Mouse (Mus musculus): ENCODE measurements around the gene Pfkfb4.

The Pfkfb4 gene

DNA sequence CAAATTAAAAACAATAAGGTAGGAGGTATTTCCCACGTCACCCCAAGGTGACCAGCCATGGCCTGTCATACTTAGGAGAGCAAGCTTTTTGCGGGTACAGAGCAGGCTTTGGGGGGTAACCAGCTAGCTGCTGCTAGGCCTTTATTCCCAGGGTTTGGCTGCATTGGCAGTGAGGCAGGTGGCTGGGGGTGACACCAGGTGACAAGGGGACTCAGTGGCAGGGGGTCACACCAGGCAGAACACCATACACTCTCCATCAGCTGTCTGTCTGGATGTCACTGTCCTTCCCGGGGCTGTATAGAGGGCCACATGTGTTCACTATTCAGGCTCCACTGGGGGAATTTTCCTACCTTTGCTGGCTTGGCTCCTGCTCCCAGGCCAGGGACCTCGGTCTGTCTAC is 65.3 kb downstream of the Pfkfb4 start:
- no peak for DNase-seq (ENCODE audit: low spot score in 2 of 2)

GRCm38 (mm10) chr9:109057543-109057942 is 66.0 kb downstream of the Pfkfb4 start:
- DNase-seq (ENCODE audit: low spot score in 2 of 2): no peak

- no peak for DNase-seq (ENCODE audit: low spot score in 2 of 2)
These were observed 66.6 kb downstream of the Pfkfb4 start for GRCm38 (mm10) chr9:109058006-109058765.

GRCm38 (mm10) chr9:109059136-109059903 is 67.7 kb downstream of the Pfkfb4 start, which contains the start of gene Trex1:
TSS of gene Trex1 (minus strand) at chr9:109059734.
- peak; percentile 77 to 85 for DNase-seq (ENCODE audit: low spot score in 2 of 2)

DNA sequence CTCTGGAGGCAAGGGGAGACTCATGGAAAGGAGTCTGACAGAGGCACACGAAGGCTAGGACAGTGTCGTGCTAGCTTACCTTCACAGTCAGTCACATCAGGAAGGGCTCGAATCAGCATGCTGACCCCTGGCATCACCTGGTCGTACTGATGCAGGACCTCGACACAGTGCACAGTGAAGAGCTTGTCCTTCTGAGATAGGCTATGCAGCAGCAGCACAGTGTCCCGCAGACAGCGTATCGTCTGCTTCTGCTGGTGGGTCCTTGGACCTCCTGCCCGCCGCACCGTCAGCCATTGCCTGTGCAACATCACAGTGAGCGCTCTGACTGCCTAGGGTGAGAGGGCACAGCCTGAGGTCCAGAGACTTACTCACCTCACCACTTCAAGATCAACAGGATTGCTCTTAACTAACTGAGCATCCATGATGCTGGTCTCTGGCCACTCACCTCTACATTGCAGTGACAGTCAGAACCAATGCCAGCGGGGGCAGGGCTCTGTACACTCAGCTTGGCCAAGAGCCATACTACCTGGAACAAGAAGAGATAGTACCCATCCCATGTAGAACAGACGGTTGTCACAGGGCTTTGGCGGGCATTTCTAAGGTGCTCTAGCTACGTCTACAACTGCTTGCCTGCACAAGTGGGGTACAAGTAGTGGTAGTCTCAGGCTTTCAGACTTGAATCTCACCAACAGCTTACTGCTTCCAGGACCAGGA is 68.8 kb downstream of the Pfkfb4 start:
- no peak for DNase-seq (ENCODE audit: low spot score in 2 of 2)

DNA sequence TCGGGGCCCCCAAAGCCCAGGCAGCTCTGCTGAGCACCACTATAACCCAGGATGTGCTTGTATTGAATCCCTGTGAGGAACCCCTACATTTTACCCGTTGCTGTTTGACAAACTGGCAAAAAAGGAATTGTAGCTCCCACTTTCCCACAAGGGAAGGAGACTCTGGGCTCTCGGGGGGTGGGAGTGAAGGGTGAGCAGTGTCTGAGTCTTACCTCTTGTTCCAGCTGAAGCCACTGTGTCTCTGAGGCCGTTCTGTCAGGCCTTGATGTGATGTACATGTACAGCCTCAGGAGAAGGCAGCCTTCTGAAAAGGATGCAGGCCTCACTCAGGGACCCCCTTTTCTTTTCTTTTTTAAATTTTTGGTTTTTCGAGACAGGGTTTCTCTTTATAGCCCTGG is 69.3 kb downstream of the Pfkfb4 start:
- no peak for DNase-seq (ENCODE audit: low spot score in 2 of 2)

GRCm38 (mm10) chr9:109068095-109068735 is 76.6 kb downstream of the Pfkfb4 start:
- DNase-seq (ENCODE audit: low spot score in 2 of 2): no peak

GRCm38 (mm10) chr9:109073661-109074573 is 82.3 kb downstream of the Pfkfb4 start, which contains the start of gene Atrip:
TSS of gene Atrip (minus strand) at chr9:109074124.
- peak; percentile 87 to 95 for DNase-seq (ENCODE audit: low spot score in 2 of 2)

DNA sequence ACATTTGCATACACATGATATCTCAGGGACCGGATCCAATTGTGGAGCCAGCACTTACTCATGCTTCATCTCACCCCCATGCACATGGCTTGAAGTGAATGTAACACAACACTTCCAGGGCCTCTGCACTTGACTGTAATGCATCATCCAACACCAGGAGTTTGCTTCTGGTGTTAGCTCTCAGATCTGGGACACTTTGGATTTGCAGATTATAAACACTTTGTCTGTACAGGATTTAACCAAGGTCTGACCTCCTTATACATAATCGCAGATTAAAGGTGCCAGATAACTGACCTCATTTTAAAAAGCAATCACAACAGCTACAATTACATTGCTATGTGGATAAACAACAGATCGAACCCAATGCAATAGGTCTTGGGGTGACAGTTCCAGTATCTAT is 88.9 kb downstream of the Pfkfb4 start:
- no peak for DNase-seq (ENCODE audit: low spot score in 2 of 2)

DNA sequence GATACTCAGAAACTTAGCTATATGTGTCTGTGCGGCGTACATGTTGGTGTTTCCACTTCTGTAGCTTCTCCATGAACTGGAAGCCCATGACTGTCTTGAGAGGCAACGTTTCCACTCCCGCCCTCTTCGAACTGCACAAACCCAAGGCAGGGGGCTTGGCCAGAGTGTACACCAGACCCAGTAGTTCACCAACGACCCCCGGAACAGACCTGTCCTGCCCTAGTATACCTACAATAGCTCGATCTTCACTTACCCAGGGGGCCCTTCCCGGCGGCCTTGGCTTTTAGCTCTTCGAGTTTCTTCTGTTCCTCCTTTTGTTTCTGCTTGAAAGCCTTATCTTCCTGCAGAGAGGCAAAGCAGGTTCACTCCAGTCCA is 90.2 kb downstream of the Pfkfb4 start:
- DNase-seq (ENCODE audit: low spot score in 2 of 2): no peak
